Mouse (Mus musculus) neural tube, embryonic 10.5 days (tissue): ENCODE measurements around the gene Col6a3.

ENCODE experiments used
- DNase-seq: peaks from one replicate; pipeline ENCODE4 v3.0.0-alpha.2; 2017; ENCODE audit warnings: low spot score; ENCODE audit errors: extremely low spot score

Col6a3 gene

GRCm38 (mm10) chr1:90723754-90724153, 120.0 kb downstream of the Col6a3 start:
- no peak for DNase-seq

- no peak for DNase-seq
These were observed 120.4 kb downstream of the Col6a3 start for GRCm38 (mm10) chr1:90723325-90723724.

DNA sequence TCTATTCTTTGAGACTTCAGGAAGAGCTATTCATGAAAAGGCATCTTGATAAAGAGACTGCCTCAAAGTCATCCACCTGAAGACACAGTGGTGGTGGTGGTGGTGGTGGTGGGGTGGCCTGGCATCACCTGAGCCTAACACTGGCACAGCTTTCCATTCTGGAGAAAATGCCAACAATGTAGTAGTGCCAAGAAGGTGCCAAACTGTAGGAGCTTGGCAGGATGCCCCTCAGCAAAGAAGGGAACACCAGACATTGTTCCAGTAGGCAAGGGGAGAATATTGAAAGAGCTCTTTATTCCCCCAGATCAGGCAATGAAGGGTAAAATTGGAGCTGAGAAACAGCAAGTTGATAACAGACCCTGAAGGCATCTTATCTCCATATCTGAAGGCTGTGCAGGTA, 121.8 kb downstream of the Col6a3 start:
- no peak for DNase-seq

- DNase-seq = no peak
These were observed 123.0 kb downstream of the Col6a3 start for GRCm38 (mm10) chr1:90720610-90721241.

DNA sequence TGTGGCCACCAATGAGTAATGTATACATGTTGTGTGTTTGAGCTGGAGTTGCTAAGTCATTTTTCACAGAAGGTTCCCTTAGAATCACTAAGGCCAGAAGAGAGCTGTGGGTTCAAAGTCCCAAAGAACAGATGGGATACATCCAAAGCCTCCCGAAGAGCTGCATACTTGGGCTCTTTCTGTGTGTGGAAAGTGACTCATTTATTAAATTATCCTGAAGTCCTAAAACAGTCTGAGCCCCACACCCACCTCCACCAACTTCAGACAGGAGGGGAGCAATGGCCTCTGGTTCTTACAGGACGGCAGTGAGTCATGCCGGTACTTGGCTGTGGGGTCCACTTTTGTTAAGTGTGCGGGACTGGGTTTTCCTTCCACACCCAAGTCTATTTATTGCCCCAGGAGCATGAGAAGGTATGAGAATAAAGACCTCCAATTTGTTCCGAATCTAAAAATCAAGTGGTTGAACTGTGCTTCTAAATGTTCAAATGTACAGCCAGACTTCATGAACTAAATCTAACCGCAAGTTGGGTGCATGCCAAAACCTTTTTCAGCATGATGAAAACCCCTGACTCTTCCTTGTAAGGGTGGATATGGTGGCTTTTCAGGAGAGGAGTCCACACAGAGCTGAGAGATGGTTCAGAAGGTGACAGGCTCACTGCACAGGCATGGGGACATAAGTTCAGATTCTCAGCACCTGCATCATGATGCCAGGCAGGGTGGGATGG, 124.8 kb downstream of the Col6a3 start:
- no peak for DNase-seq

- DNase-seq = no peak
These were observed 127.5 kb downstream of the Col6a3 start for GRCm38 (mm10) chr1:90716258-90716657.
